Mouse (Mus musculus) kidney, postnatal 0 days (tissue): ENCODE measurements around the gene 2410015M20Rik. TPM values are rescaled to one million over a fixed set of nuclear protein-coding genes. Genes with fewer than 3 reads are reported as not detected.

ENCODE experiments used
- ATAC-seq: fragments of 200-750 bp; cut with Nextera tagmentation; replicated peaks from 2 replicates; pipeline ENCODE4 v1.8.0; 2017; ENCODE audit warnings: low read depth, moderate number of reproducible peaks, moderate TSS enrichment, moderate library complexity; ENCODE audit not compliant: low FRiP score
- DNase-seq: peaks from one replicate; pipeline ENCODE4 v3.0.0-alpha.2; 2016; ENCODE audit warnings: low spot score
- H3K27ac ChIP-seq: fragments of 300-500 bp; sonication (generic); 2 replicates; pipeline ENCODE4 v1.5.1; 2014; ENCODE audit warnings: mild to moderate bottlenecking
- H3K27me3 ChIP-seq: fragments of 300-500 bp; sonication (generic); 2 replicates; pipeline ENCODE4 v1.6.1; 2014; ENCODE audit warnings: low read length, mixed read lengths; ENCODE audit not compliant: insufficient read depth
- H3K36me3 ChIP-seq: fragments of 300-500 bp; sonication (generic); 2 replicates; pipeline ENCODE4 v1.6.1; 2014; ENCODE audit warnings: low read length, mixed read lengths; ENCODE audit not compliant: insufficient read depth
- H3K4me1 ChIP-seq: fragments of 300-500 bp; sonication (generic); replicated peaks from 2 replicates; pipeline ENCODE4 v1.6.1; 2014; ENCODE audit warnings: antibody characterized with exemption, low read length, mixed read lengths; ENCODE audit not compliant: insufficient read depth
- H3K4me2 ChIP-seq: fragments of 300-500 bp; sonication (generic); 2 replicates; pipeline ENCODE4 v1.6.1; 2014; ENCODE audit warnings: mild to moderate bottlenecking, low read length, moderate library complexity, mixed read lengths
- H3K4me3 ChIP-seq: fragments of 300-500 bp; sonication (generic); replicated peaks from 2 replicates; pipeline ENCODE4 v1.5.1; 2014; ENCODE audit warnings: low read depth, low read length
- H3K9ac ChIP-seq: fragments of 300-500 bp; sonication (generic); 2 replicates; pipeline ENCODE4 v1.6.1; 2014; ENCODE audit warnings: low read depth, low read length
- H3K9me3 ChIP-seq: fragments of 300-500 bp; sonication (generic); replicated peaks from 2 replicates; pipeline ENCODE4 v1.6.1; 2016; ENCODE audit warnings: low read length, inconsistent platforms, mixed read lengths
- CTCF ChIP-seq: IDR thresholded peaks from 2 replicates; pipeline ENCODE4 v1.5.1; 2016; ENCODE audit warnings: antibody characterized with exemption, low read depth, mild to moderate bottlenecking, moderate library complexity
- WGBS: fragments of 180-500 bp; shearing (Covaris S2); extraction: QIAGEN DNeasy Blood & Tissue Kit; methylation state at CpG from one replicate; pipeline ENCODE4 v1.1.7; 2014; 5-methylcytosine and 5-hydroxymethylcytosine counted together
- polyA plus RNA-seq: library from polyadenylated mRNA; unstranded; fragments of >200 nt; fragmentation: Nextera tagmentation; extraction: Ambion mirVana; gene quantifications from 2 replicates; pipeline ENCODE4 v1.2.1, GENCODE M21; 2015

2410015M20Rik gene
- polyA plus RNA-seq, 1 experiment from 2014 or later = 467 TPM

GRCm38 (mm10) chr17:56558448-56558847, 51.1 kb downstream of the 2410015M20Rik start:
- no peak overlapping the region for H3K4me2 ChIP-seq
- H3K4me1 ChIP-seq = no peaks in the 10 kb centered on the region
- 27% methylated on average over 3 of the region's 3 CpGs for WGBS

More at GRCm38 (mm10) chr17:56558448-56558847, 51.1 kb downstream of the 2410015M20Rik start:
- peak; percentile 71 for DNase-seq
- no peaks in the 10 kb centered on the region for H3K9me3 ChIP-seq
- peaks cover 24% of the 10 kb centered on the region for H3K36me3 ChIP-seq
- H3K9ac ChIP-seq = no peak overlapping the region
- H3K27ac ChIP-seq = no peak overlapping the region
- ATAC-seq = peak; percentile 27; the same call in 1 of the 2 replicates
- no peaks in the 10 kb centered on the region for H3K27me3 ChIP-seq
- H3K4me3 ChIP-seq = no peak overlapping the region
- peak; percentile 88 for TF ChIP-seq CTCF

Other genes starting within 250 kb of the 2410015M20Rik start
- 44.7 and 45.3 TPM in 2 replicates for gene Ptprs, start 133.3 kb downstream of the 2410015M20Rik start, polyA plus RNA-seq
- not detected in 2 replicates for gene Znrf4, start 97.3 kb downstream of the 2410015M20Rik start, polyA plus RNA-seq
- 0.93 and 1.1 TPM in 2 replicates for gene Gm20219, start 55.4 kb downstream of the 2410015M20Rik start, polyA plus RNA-seq
- 35.7 and 43.4 TPM in 2 replicates for gene Safb2, start 25.2 kb downstream of the 2410015M20Rik start, polyA plus RNA-seq
- 61.0 and 65.9 TPM in 2 replicates for gene Safb, start 24.9 kb downstream of the 2410015M20Rik start, polyA plus RNA-seq
- gene Rpl36, start 3.6 kb upstream of the 2410015M20Rik start, polyA plus RNA-seq = 2,445 and 2,952 TPM in 2 replicates
- 45.4 and 46.8 TPM in 2 replicates for gene Lonp1, start 17.1 kb upstream of the 2410015M20Rik start, polyA plus RNA-seq
- gene Catsperd, start 18.4 kb upstream of the 2410015M20Rik start, polyA plus RNA-seq = 0.78 and 1.0 TPM in 2 replicates
- 57.4 and 58.8 TPM in 2 replicates for gene Ranbp3, start 63.5 kb upstream of the 2410015M20Rik start, polyA plus RNA-seq
- gene Ndufa11, start 108.0 kb upstream of the 2410015M20Rik start, polyA plus RNA-seq = 683 and 742 TPM in 2 replicates
- gene Vmac, start 108.3 kb upstream of the 2410015M20Rik start, polyA plus RNA-seq = 24.4 and 27.4 TPM in 2 replicates
- gene Nrtn, start 147.8 kb upstream of the 2410015M20Rik start, polyA plus RNA-seq = 8.7 and 11.8 TPM in 2 replicates
- gene Dus3l, start 155.0 kb upstream of the 2410015M20Rik start, polyA plus RNA-seq = 37.3 and 38.8 TPM in 2 replicates
- 0.59 and 0.71 TPM in 2 replicates for gene Prr22, start 160.5 kb upstream of the 2410015M20Rik start, polyA plus RNA-seq
- gene Rfx2, start 221.2 kb upstream of the 2410015M20Rik start, polyA plus RNA-seq = 1.6 and 2.1 TPM in 2 replicates